In the genomic region with DNA sequence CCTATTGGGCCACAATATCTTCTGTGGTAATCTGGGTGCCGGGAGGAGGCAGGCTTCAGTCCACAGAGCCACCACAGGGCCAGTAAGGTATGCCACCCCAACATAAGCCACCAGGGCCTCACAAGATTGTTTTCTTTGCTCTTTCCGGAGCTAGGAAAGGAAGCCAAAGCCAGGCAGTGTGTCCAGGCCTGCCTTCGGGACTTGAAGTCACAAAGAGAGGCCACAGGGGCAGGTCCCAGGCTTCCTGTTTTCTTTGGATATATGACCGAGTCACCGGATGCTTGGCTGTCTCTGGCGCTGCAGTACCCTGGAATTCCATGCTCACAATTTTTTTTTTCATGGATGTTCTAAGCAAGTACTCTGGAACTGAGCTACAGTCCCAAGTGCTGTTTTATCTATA, we compare ENCODE assay signal across 10 mouse cellular contexts. TPM values are rescaled to one million over a fixed set of nuclear protein-coding genes. Genes with fewer than 3 reads are reported as not detected.
A peak's percentile ranks its signal among the peaks of the same experiment; 100 is the strongest.
DNase-seq lines count a peak whose midpoint lies in the region; ATAC-seq lines count a peak whose summit lies in the region.
"Had no signal": no experiment of that assay in that cellular context is flagged by ENCODE, and none has a peak within 500 bp of the region (broad histone marks: within the 10 kb centered on the region; RNA-seq: fewer than 3 reads in every experiment).

No protein-coding gene starts in this region.

- H3K27ac ChIP-seq in heart, embryonic 12.5 days (ENCODE audit: poor library complexity, severe bottlenecking): peak overlapping the region; percentile 66
- no peak overlapping the region for H3K27ac ChIP-seq in hindbrain, embryonic 10.5 days
- H3K27ac ChIP-seq: embryonic facial prominence, embryonic 12.5 days had no signal

- H3K27me3 ChIP-seq in heart, embryonic 12.5 days (replicated peaks): no peaks in the 10 kb centered on the region
- no peaks in the 10 kb centered on the region for H3K27me3 ChIP-seq in hindbrain, embryonic 10.5 days (ENCODE audit: insufficient read depth, poor library complexity, severe bottlenecking)
- H3K27me3 ChIP-seq: embryonic facial prominence, embryonic 12.5 days had no signal

- ATAC-seq in heart, embryonic 12.5 days (ENCODE audit: insufficient number of reproducible peaks, low FRiP score): peak; percentile 84
- ATAC-seq in megakaryocyte, adult 5-6 weeks (ENCODE audit: poor library complexity, severe bottlenecking): no peak

- H3K4me1 ChIP-seq in heart, embryonic 12.5 days (replicated peaks): no peaks in the 10 kb centered on the region
- no peaks in the 10 kb centered on the region for H3K4me1 ChIP-seq in hindbrain, embryonic 10.5 days (replicated peaks)
- H3K4me1 ChIP-seq: embryonic facial prominence, embryonic 12.5 days had no signal

- H3K4me3 ChIP-seq in heart, embryonic 12.5 days: no peak overlapping the region
- no peak overlapping the region for H3K4me3 ChIP-seq in hindbrain, embryonic 10.5 days
- H3K4me3 ChIP-seq: embryonic facial prominence, embryonic 12.5 days had no signal

- H3K9ac ChIP-seq in heart, embryonic 12.5 days: no peak overlapping the region
- H3K9ac ChIP-seq: embryonic facial prominence, embryonic 12.5 days had no signal

- H3K4me2 ChIP-seq in heart, embryonic 12.5 days: no peak overlapping the region
- H3K4me2 ChIP-seq: embryonic facial prominence, embryonic 12.5 days had no signal

- no peaks in the 10 kb centered on the region for H3K36me3 ChIP-seq in heart, embryonic 12.5 days
- no peaks in the 10 kb centered on the region for H3K36me3 ChIP-seq in hindbrain, embryonic 10.5 days
- H3K36me3 ChIP-seq: embryonic facial prominence, embryonic 12.5 days had no signal

- WGBS in heart, embryonic 12.5 days: 46% methylated on average over 6 of the region's 6 CpGs
- WGBS in hindbrain, embryonic 10.5 days: 65% methylated on average over 6 of the region's 6 CpGs

- DNase-seq in adrenal gland, adult 2 months: peak; percentile 78
- no peak for DNase-seq in adrenal gland, adult 18-20 months (ENCODE audit: low spot score in 2 of 2)
- DNase-seq in kidney, postnatal 14 days: peak; percentile 90
- DNase-seq in lung, postnatal 10 days: peak; percentile 83
- DNase-seq in hindbrain, embryonic 10.5 days (ENCODE audit: low spot score): no peak
- no peak for DNase-seq in cerebellum, postnatal 25 days
- DNase-seq: spleen, adult 18-20 months had no signal

- no peaks in the 10 kb centered on the region; the same call in 1 of the 2 replicates for H3K9me3 ChIP-seq in heart, embryonic 12.5 days (replicated peaks)
- peaks cover 6% of the 10 kb centered on the region; the same call in 1 of the 2 replicates for H3K9me3 ChIP-seq in hindbrain, embryonic 10.5 days

RNA-seq across cellular contexts. Expression of a gene that starts 5.6 kb away (rescaled TPM):
- total RNA-seq in adrenal gland, adult 2 months (2021): 10 to 100 TPM; 32.9 to 37.0 TPM
- 76.6 and 91.2 TPM in 2 replicates for polyA plus RNA-seq in adrenal gland, adult 2 months (2012; rRNA removed)
- total RNA-seq in adrenal gland, adult 18-20 months (2021): 10 to 100 TPM; 29.7 to 36.1 TPM
- polyA plus RNA-seq in heart, embryonic 12.5 days (2016; fragmentation: Nextera tagmentation; extraction: Ambion mirVana): 52.3 and 59.0 TPM in 2 replicates
- 23.7 and 24.1 TPM in 2 replicates for polyA plus RNA-seq in hindbrain, embryonic 10.5 days (2016; fragmentation: Nextera tagmentation; extraction: Ambion mirVana)
- 2.3 and 2.6 TPM in 2 replicates for total RNA-seq in megakaryocyte, adult 5-6 weeks (2015)
- 1.3 and 1.5 TPM in 2 replicates for total RNA-seq in megakaryocyte, adult 5-6 weeks (2017)

RNA-seq across cellular contexts. Expression of a gene that starts 22.8 kb away (rescaled TPM):
- 1 to 10 TPM; 8.1 to 8.7 TPM for total RNA-seq in adrenal gland, adult 2 months (2021)
- polyA plus RNA-seq in adrenal gland, adult 2 months (2012; rRNA removed): 26.5 and 55.8 TPM in 2 replicates
- total RNA-seq in adrenal gland, adult 18-20 months (2021): 10 to 100 TPM in 1 of 2 experiments, 1 to 10 TPM in 1; 8.2 to 26.2 TPM
- polyA plus RNA-seq in heart, embryonic 12.5 days (2016; fragmentation: Nextera tagmentation; extraction: Ambion mirVana): 1.7 and 1.9 TPM in 2 replicates
- 0.70 and 0.85 TPM in 2 replicates for polyA plus RNA-seq in hindbrain, embryonic 10.5 days (2016; fragmentation: Nextera tagmentation; extraction: Ambion mirVana)
- total RNA-seq in megakaryocyte, adult 5-6 weeks (2015): 1.6 and 2.0 TPM in 2 replicates
- total RNA-seq in megakaryocyte, adult 5-6 weeks (2017): 3.3 TPM in 1 of 2 replicates, not detected in the other

RNA-seq across cellular contexts. Expression of a gene that starts 59.5 kb away (rescaled TPM):
- 10 to 100 TPM; 28.4 to 56.2 TPM for total RNA-seq in adrenal gland, adult 2 months (2021)
- 67.8 and 76.1 TPM in 2 replicates for polyA plus RNA-seq in adrenal gland, adult 2 months (2012; rRNA removed)
- 10 to 100 TPM; 31.1 to 31.3 TPM for total RNA-seq in adrenal gland, adult 18-20 months (2021)
- 18.9 and 19.9 TPM in 2 replicates for polyA plus RNA-seq in heart, embryonic 12.5 days (2016; fragmentation: Nextera tagmentation; extraction: Ambion mirVana)
- 10.0 and 11.0 TPM in 2 replicates for polyA plus RNA-seq in hindbrain, embryonic 10.5 days (2016; fragmentation: Nextera tagmentation; extraction: Ambion mirVana)
- total RNA-seq in megakaryocyte, adult 5-6 weeks (2015): 0.73 and 1.2 TPM in 2 replicates
- total RNA-seq in megakaryocyte, adult 5-6 weeks (2017): 0.49 and 1.1 TPM in 2 replicates

RNA-seq across cellular contexts. Expression of a gene that starts 59.9 kb away (rescaled TPM):
- total RNA-seq in adrenal gland, adult 2 months (2021): 10 to 100 TPM; 48.3 to 52.2 TPM
- polyA plus RNA-seq in adrenal gland, adult 2 months (2012; rRNA removed): 75.9 and 84.8 TPM in 2 replicates
- total RNA-seq in adrenal gland, adult 18-20 months (2021): 10 to 100 TPM; 40.6 to 43.4 TPM
- polyA plus RNA-seq in heart, embryonic 12.5 days (2016; fragmentation: Nextera tagmentation; extraction: Ambion mirVana): 10.5 and 12.2 TPM in 2 replicates
- polyA plus RNA-seq in hindbrain, embryonic 10.5 days (2016; fragmentation: Nextera tagmentation; extraction: Ambion mirVana): 8.9 and 10.9 TPM in 2 replicates
- 36.7 and 44.4 TPM in 2 replicates for total RNA-seq in megakaryocyte, adult 5-6 weeks (2015)
- 66.4 and 92.7 TPM in 2 replicates for total RNA-seq in megakaryocyte, adult 5-6 weeks (2017)

Comparison
In these comparisons a context has a peak if more than half of its experiments do, and no peak if none do; other contexts are left out.
1. DNase-seq: peak in adrenal gland, adult 2 months (single experiment), kidney, postnatal 14 days (single experiment) and lung, postnatal 10 days (single experiment); none in adrenal gland, adult 18-20 months (0 of 2), hindbrain, embryonic 10.5 days (single experiment) and cerebellum, postnatal 25 days (0 of 2).
2. RNA of a gene that starts 5.6 kb away (total RNA-seq): 32.9 to 37.0 TPM in adrenal gland, adult 2 months and 29.7 to 36.1 TPM in adrenal gland, adult 18-20 months; 1.3 to 2.6 TPM in megakaryocyte, adult 5-6 weeks; every median in the first group is over 4 times any median in the second.
3. RNA of a gene that starts 59.5 kb away (total RNA-seq): 28.4 to 56.2 TPM in adrenal gland, adult 2 months and 31.1 to 31.3 TPM in adrenal gland, adult 18-20 months; 0.49 to 1.2 TPM in megakaryocyte, adult 5-6 weeks; every median in the first group is over 10 times any median in the second.